In the genomic region with DNA sequence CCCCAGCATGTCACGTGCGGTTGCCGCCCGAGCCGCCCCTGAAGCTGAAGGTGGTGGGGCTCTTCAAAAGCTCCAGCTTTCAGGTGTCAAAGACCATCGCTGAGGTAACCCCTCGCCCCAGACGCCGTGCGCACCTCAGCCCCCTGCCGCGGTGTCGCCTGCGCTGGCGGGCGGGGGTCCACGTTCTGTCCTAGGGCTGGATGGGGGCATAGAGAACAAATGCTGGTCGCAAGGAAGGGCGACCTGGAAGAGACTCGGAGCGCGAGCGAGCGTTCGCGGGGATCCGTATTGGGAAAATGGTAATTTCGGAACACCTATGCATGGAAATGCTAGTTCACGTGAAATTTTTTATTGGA, we compare ENCODE assay signal across 9 mouse cellular contexts. TPM values are rescaled to one million over a fixed set of nuclear protein-coding genes. Genes with fewer than 3 reads are reported as not detected.
DNase-seq lines count a peak whose midpoint lies in the region; ATAC-seq and TF ChIP-seq lines count a peak whose summit lies in the region.
"Had no signal": no experiment of that assay in that cellular context is flagged by ENCODE, and none has a peak within 500 bp of the region (broad histone marks: within the 10 kb centered on the region; RNA-seq: fewer than 3 reads in every experiment).

No protein-coding gene starts in this region.

- peak overlapping the region; percentile 69 for H3K9ac ChIP-seq in kidney, postnatal 0 days (ENCODE audit: low read depth, low read length)
- H3K9ac ChIP-seq in embryonic facial prominence, embryonic 11.5 days (replicated peaks; ENCODE audit: low read length) = peak overlapping the region; percentile 79
- peak overlapping the region; percentile 61 for H3K9ac ChIP-seq in hindbrain, postnatal 0 days (replicated peaks; ENCODE audit: low read length)
- H3K9ac ChIP-seq in midbrain, postnatal 0 days (replicated peaks; ENCODE audit: low read length, poor library complexity, severe bottlenecking) = peak overlapping the region; percentile 81

- peaks cover 15% of the 10 kb centered on the region for H3K36me3 ChIP-seq in kidney, postnatal 0 days (ENCODE audit: insufficient read depth, low read length)
- peaks cover 5% of the 10 kb centered on the region for H3K36me3 ChIP-seq in embryonic facial prominence, embryonic 11.5 days (replicated peaks; ENCODE audit: control insufficient read depth, insufficient read depth, low read depth, low read length)
- H3K36me3 ChIP-seq in hindbrain, postnatal 0 days (ENCODE audit: insufficient read depth, low read length) = no peaks in the 10 kb centered on the region; the same call in 1 of the 2 replicates
- peaks cover 11% of the 10 kb centered on the region; the same call in 1 of the 2 replicates for H3K36me3 ChIP-seq in midbrain, postnatal 0 days (ENCODE audit: insufficient read depth, low read length)

- WGBS in kidney, postnatal 0 days = under 1% methylated on average over 29 of the region's 29 CpGs
- WGBS in embryonic facial prominence, embryonic 11.5 days = under 1% methylated on average over 29 of the region's 29 CpGs
- WGBS in hindbrain, postnatal 0 days = under 1% methylated on average over 29 of the region's 29 CpGs
- WGBS in midbrain, postnatal 0 days = under 1% methylated on average over 29 of the region's 29 CpGs

- no peak; the same call in 1 of the 2 replicates for TF ChIP-seq CTCF in kidney, postnatal 0 days (IDR thresholded peaks at IDR 0.05; ENCODE audit: low read depth)
- TF ChIP-seq CTCF in hindbrain, postnatal 0 days (IDR thresholded peaks at IDR 0.05; ENCODE audit: low read depth) = peak; percentile 1; the same call in 1 of the 2 replicates
- TF ChIP-seq CTCF in midbrain, postnatal 0 days (IDR thresholded peaks at IDR 0.05) = no peak

- H3K27me3 ChIP-seq in kidney, postnatal 0 days (ENCODE audit: insufficient read depth, low read length) = no peaks in the 10 kb centered on the region
- H3K27me3 ChIP-seq in embryonic facial prominence, embryonic 11.5 days (ENCODE audit: control insufficient read depth, insufficient read depth, low read length) = no peaks in the 10 kb centered on the region
- H3K27me3 ChIP-seq in hindbrain, postnatal 0 days (ENCODE audit: insufficient read depth, low read length) = no peaks in the 10 kb centered on the region
- H3K27me3 ChIP-seq in midbrain, postnatal 0 days (ENCODE audit: insufficient read depth, low read length) = no peaks in the 10 kb centered on the region

- H3K9me3 ChIP-seq in kidney, postnatal 0 days (replicated peaks; ENCODE audit: low read length) = no peaks in the 10 kb centered on the region
- H3K9me3 ChIP-seq in embryonic facial prominence, embryonic 11.5 days (replicated peaks; ENCODE audit: control insufficient read depth, low read length) = no peaks in the 10 kb centered on the region
- H3K9me3 ChIP-seq in hindbrain, postnatal 0 days (ENCODE audit: low read length) = no peaks in the 10 kb centered on the region
- no peaks in the 10 kb centered on the region for H3K9me3 ChIP-seq in midbrain, postnatal 0 days (ENCODE audit: low read length)

- H3K27ac ChIP-seq in kidney, postnatal 0 days = peak overlapping the region; percentile 84; the same call in 1 of the 2 replicates
- no peak overlapping the region for H3K27ac ChIP-seq in embryonic facial prominence, embryonic 11.5 days (replicated peaks; ENCODE audit: low read depth, low read length)
- peak overlapping the region; percentile 71 for H3K27ac ChIP-seq in hindbrain, postnatal 0 days
- H3K27ac ChIP-seq in midbrain, postnatal 0 days (ENCODE audit: low read depth, low read length) = no peak overlapping the region; the same call in 1 of the 2 replicates

- no peak for ATAC-seq in kidney, postnatal 0 days (replicated peaks; ENCODE audit: low FRiP score, low read depth)
- peak; percentile 63; the same call in 1 of the 2 replicates for ATAC-seq in embryonic facial prominence, embryonic 11.5 days (replicated peaks; ENCODE audit: insufficient number of reproducible peaks, low FRiP score, low TSS enrichment, low read depth)
- no peak for ATAC-seq in hindbrain, postnatal 0 days
- ATAC-seq in midbrain, postnatal 0 days (ENCODE audit: low FRiP score) = peak; percentile 29

- H3K4me1 ChIP-seq in kidney, postnatal 0 days (replicated peaks; ENCODE audit: insufficient read depth, low read length) = peaks cover 13% of the 10 kb centered on the region
- no peaks in the 10 kb centered on the region; the same call in 1 of the 2 replicates for H3K4me1 ChIP-seq in embryonic facial prominence, embryonic 11.5 days (ENCODE audit: control insufficient read depth, insufficient read depth, low read length)
- peaks cover 9% of the 10 kb centered on the region; the same call in 1 of the 2 replicates for H3K4me1 ChIP-seq in hindbrain, postnatal 0 days (ENCODE audit: insufficient read depth, low read length)
- no peaks in the 10 kb centered on the region; the same call in none of the 2 replicates for H3K4me1 ChIP-seq in midbrain, postnatal 0 days (ENCODE audit: insufficient read depth, low read length)

- peak overlapping the region; percentile 98 for H3K4me2 ChIP-seq in kidney, postnatal 0 days (ENCODE audit: low read length)
- peak overlapping the region; percentile 98 for H3K4me2 ChIP-seq in embryonic facial prominence, embryonic 11.5 days (ENCODE audit: low read depth, low read length)
- peak overlapping the region; percentile 94 for H3K4me2 ChIP-seq in hindbrain, postnatal 0 days (ENCODE audit: low read depth, low read length)
- peak overlapping the region; percentile 92 for H3K4me2 ChIP-seq in midbrain, postnatal 0 days (ENCODE audit: low read depth, low read length, poor library complexity, severe bottlenecking)

- H3K4me3 ChIP-seq in kidney, postnatal 0 days (replicated peaks; ENCODE audit: low read depth, low read length) = peak overlapping the region; percentile 62
- peak overlapping the region; percentile 66 for H3K4me3 ChIP-seq in embryonic facial prominence, embryonic 11.5 days (ENCODE audit: low read depth, low read length)
- H3K4me3 ChIP-seq in hindbrain, postnatal 0 days (ENCODE audit: low read length) = peak overlapping the region; percentile 55
- H3K4me3 ChIP-seq in midbrain, postnatal 0 days (ENCODE audit: low read depth, low read length) = peak overlapping the region; percentile 76

- DNase-seq in kidney, postnatal 0 days (ENCODE audit: low spot score) = no peak
- no peak for DNase-seq in kidney, adult 18-20 months
- DNase-seq in embryonic facial prominence, embryonic 11.5 days (ENCODE audit: low spot score) = peak; percentile 3
- DNase-seq in hindbrain, postnatal 0 days (ENCODE audit: low spot score) = no peak
- DNase-seq in midbrain, postnatal 0 days (ENCODE audit: low spot score) = no peak
- no peak for DNase-seq in adrenal gland, adult (ENCODE audit: inconsistent age in 2 of 2, low spot score in 1 of 2)
- no peak for DNase-seq in spleen, postnatal 36 days (ENCODE audit: low spot score in 2 of 2)
- DNase-seq in layer of hippocampus, adult 9-10 months (ENCODE audit: low spot score) = no peak

RNA-seq across cellular contexts. Expression of a gene that starts 0.3 kb away (rescaled TPM):
- 3.3 and 4.6 TPM in 2 replicates for polyA plus RNA-seq in kidney, postnatal 0 days (2015; fragmentation: Nextera tagmentation; extraction: Ambion mirVana)
- polyA plus RNA-seq in embryonic facial prominence, embryonic 11.5 days (2014; fragmentation: Nextera tagmentation; extraction: Ambion mirVana) = 0.32 and 0.86 TPM in 2 replicates
- 1.8 and 3.7 TPM in 2 replicates for total RNA-seq in hindbrain, postnatal 0 days (2014; rRNA removed)
- 6.5 and 7.7 TPM in 2 replicates for polyA plus RNA-seq in hindbrain, postnatal 0 days (2015; fragmentation: Nextera tagmentation; extraction: Ambion mirVana)
- total RNA-seq in midbrain, postnatal 0 days (2014; rRNA removed) = 1.8 and 2.3 TPM in 2 replicates
- 4.7 and 5.3 TPM in 2 replicates for polyA plus RNA-seq in midbrain, postnatal 0 days (2015; fragmentation: Nextera tagmentation; extraction: Ambion mirVana)
- total RNA-seq: gastrocnemius, adult 8-10 months had no signal

RNA-seq across cellular contexts. Expression of a gene that starts 0.3 kb away (rescaled TPM):
- polyA plus RNA-seq in kidney, postnatal 0 days (2015; fragmentation: Nextera tagmentation; extraction: Ambion mirVana) = 70.4 and 79.8 TPM in 2 replicates
- polyA plus RNA-seq in embryonic facial prominence, embryonic 11.5 days (2014; fragmentation: Nextera tagmentation; extraction: Ambion mirVana) = 51.4 and 58.5 TPM in 2 replicates
- total RNA-seq in hindbrain, postnatal 0 days (2014; rRNA removed) = 48.0 and 74.5 TPM in 2 replicates
- 50.5 and 52.3 TPM in 2 replicates for polyA plus RNA-seq in hindbrain, postnatal 0 days (2015; fragmentation: Nextera tagmentation; extraction: Ambion mirVana)
- 34.4 and 36.9 TPM in 2 replicates for total RNA-seq in midbrain, postnatal 0 days (2014; rRNA removed)
- 43.5 and 44.0 TPM in 2 replicates for polyA plus RNA-seq in midbrain, postnatal 0 days (2015; fragmentation: Nextera tagmentation; extraction: Ambion mirVana)

RNA-seq across cellular contexts. Expression of a gene that starts 14.4 kb away (rescaled TPM):
- polyA plus RNA-seq in kidney, postnatal 0 days (2015; fragmentation: Nextera tagmentation; extraction: Ambion mirVana) = 19.6 and 19.9 TPM in 2 replicates
- polyA plus RNA-seq in embryonic facial prominence, embryonic 11.5 days (2014; fragmentation: Nextera tagmentation; extraction: Ambion mirVana) = 29.2 and 30.4 TPM in 2 replicates
- total RNA-seq in hindbrain, postnatal 0 days (2014; rRNA removed) = 27.9 and 53.5 TPM in 2 replicates
- 22.2 and 23.6 TPM in 2 replicates for polyA plus RNA-seq in hindbrain, postnatal 0 days (2015; fragmentation: Nextera tagmentation; extraction: Ambion mirVana)
- total RNA-seq in midbrain, postnatal 0 days (2014; rRNA removed) = 24.1 and 24.6 TPM in 2 replicates
- 18.7 and 21.2 TPM in 2 replicates for polyA plus RNA-seq in midbrain, postnatal 0 days (2015; fragmentation: Nextera tagmentation; extraction: Ambion mirVana)

RNA-seq across cellular contexts. Expression of a gene that starts 28.7 kb away (rescaled TPM):
- 184 and 193 TPM in 2 replicates for polyA plus RNA-seq in kidney, postnatal 0 days (2015; fragmentation: Nextera tagmentation; extraction: Ambion mirVana)
- polyA plus RNA-seq in embryonic facial prominence, embryonic 11.5 days (2014; fragmentation: Nextera tagmentation; extraction: Ambion mirVana) = 199 and 211 TPM in 2 replicates
- total RNA-seq in hindbrain, postnatal 0 days (2014; rRNA removed) = 31.3 and 35.7 TPM in 2 replicates
- 61.8 and 61.9 TPM in 2 replicates for polyA plus RNA-seq in hindbrain, postnatal 0 days (2015; fragmentation: Nextera tagmentation; extraction: Ambion mirVana)
- total RNA-seq in midbrain, postnatal 0 days (2014; rRNA removed) = 29.3 and 31.2 TPM in 2 replicates
- 44.5 and 48.2 TPM in 2 replicates for polyA plus RNA-seq in midbrain, postnatal 0 days (2015; fragmentation: Nextera tagmentation; extraction: Ambion mirVana)

RNA-seq across cellular contexts. Expression of a gene that starts 40.3 kb away (rescaled TPM):
- polyA plus RNA-seq in kidney, postnatal 0 days (2015; fragmentation: Nextera tagmentation; extraction: Ambion mirVana) = 16.9 and 18.4 TPM in 2 replicates
- 19.0 and 21.7 TPM in 2 replicates for polyA plus RNA-seq in embryonic facial prominence, embryonic 11.5 days (2014; fragmentation: Nextera tagmentation; extraction: Ambion mirVana)
- 19.8 and 21.0 TPM in 2 replicates for total RNA-seq in hindbrain, postnatal 0 days (2014; rRNA removed)
- 14.3 and 16.6 TPM in 2 replicates for polyA plus RNA-seq in hindbrain, postnatal 0 days (2015; fragmentation: Nextera tagmentation; extraction: Ambion mirVana)
- 17.2 and 22.3 TPM in 2 replicates for total RNA-seq in midbrain, postnatal 0 days (2014; rRNA removed)
- 15.5 and 15.8 TPM in 2 replicates for polyA plus RNA-seq in midbrain, postnatal 0 days (2015; fragmentation: Nextera tagmentation; extraction: Ambion mirVana)

Comparison
In these comparisons a context has a peak if more than half of its experiments do, and no peak if none do; other contexts are left out.
1. ATAC-seq: peak in embryonic facial prominence, embryonic 11.5 days (single experiment) and midbrain, postnatal 0 days (single experiment); none in kidney, postnatal 0 days (single experiment) and hindbrain, postnatal 0 days (single experiment).
2. H3K27ac ChIP-seq: peak in kidney, postnatal 0 days (single experiment) and hindbrain, postnatal 0 days (single experiment); none in embryonic facial prominence, embryonic 11.5 days (single experiment) and midbrain, postnatal 0 days (single experiment).
3. Peak in every context shown above with its lines, with median percentiles within 50 percentile points of each other: H3K4me2 ChIP-seq, H3K4me3 ChIP-seq and H3K9ac ChIP-seq.